Mouse (Mus musculus) mesoderm, embryonic 11.5 days (tissue): ENCODE results near the gene Mfsd4b1.
A peak's percentile ranks its signal among the peaks of the same experiment; 100 is the strongest.

Experiments used
- DNase-seq: peaks from one replicate; pipeline ENCODE4 v3.0.0-alpha.2; 2012; ENCODE audit warnings: low read depth, low spot score

The Mfsd4b1 gene

DNA sequence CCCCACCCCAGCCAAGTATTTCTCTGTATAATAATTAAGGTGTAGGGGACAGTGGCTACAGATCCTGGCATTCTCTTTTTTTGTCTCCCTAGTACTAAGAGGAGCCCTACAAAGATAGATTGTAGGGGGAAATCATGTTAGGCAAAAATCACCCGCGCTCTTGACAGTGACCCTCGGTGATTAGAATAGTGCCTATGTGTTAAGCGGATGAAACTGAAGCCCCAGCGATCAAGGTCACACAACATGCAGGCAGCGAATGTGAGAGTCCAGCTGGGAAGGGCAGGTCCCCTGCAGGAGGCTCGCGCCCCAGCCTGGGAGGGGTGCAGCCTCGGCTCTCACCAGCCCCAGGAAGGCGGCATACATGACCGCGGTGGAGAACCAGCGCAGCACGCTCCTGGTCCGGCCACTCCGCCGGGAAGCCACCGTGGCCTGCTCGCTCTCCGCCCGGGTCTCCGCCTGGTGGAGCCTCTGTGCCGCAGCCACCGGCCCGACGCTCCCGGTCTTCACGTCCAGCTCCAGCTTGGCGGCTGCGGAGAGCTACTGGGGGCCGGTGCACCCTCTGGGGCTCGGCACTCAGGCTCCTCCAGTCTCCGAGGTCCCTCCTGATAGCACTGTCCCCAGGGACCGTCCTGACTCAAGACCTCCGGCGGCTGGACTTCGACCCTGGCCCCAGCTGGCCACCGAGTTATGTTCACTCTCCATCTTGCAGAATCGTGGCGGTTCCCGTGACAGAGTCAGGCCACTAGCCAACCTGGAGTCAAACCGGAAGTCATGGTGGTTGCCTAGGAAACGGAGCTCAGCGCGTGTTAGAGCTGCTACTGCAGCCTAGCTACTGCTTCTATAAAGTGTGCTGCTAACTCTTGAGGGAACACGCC is at the start of gene Mfsd4b1:
TSS of gene Mfsd4b1 (minus strand) at position 715 of the 875 bp plus-strand sequence.
- peak; percentile 90 for DNase-seq

DNA sequence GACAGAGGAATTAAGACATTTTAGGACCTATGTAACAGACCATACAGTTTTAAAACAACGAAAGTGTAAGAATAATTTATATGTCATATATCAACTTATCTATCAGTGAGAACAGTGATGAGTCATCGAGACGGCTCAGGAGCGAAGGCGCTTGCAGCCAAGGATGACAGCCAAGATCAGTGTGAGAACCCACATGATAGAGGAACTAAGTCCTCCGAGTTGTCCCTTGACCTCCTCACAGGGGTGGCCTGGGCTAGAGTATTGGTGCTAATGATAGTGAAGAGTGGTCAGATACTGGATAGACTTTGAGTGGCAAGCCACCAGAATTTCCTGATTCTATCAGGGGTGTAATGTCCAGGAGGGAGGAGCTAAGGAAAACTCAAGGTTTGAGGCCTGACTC is 48.5 kb upstream of the Mfsd4b1 start:
- DNase-seq, result no peak

DNA sequence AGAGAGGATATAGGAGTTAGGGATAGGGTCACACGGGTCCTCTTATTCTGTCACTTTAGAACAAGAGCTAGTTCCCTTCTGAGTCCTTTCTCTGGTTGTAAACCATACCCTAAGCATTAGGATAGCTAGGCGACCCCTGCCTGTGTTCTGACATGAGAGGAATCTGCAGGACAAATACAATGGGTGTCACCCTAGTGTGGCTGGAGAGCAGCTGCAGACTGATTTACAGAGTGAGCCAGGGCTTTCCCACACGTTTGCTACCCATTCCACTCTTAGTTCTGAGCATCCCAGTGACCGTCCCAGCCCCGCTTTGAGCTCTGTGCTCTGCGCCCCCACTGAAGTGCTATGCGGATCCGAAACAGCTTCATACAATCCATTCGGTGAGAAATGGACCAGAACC is 45.6 kb upstream of the Mfsd4b1 start:
- no peak for DNase-seq

DNA sequence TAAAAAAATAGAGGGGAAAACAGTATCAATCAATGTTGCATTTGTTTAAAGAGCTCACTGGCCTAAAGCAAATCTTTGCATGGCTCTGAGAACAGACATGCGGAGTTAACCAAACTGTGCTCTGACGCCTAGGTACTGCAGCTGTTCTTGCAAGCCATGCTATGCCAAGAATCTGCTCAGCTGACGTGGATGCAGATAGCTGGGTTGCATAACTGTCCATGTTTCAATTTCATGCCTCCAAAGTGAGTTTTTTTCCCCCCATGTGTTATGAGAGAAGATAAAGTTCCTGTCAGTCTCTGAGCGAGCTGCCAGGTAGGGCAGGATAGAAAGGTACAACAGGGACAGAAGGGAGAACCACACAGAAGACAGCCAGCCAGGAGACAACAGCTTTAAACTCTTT is 44.2 kb upstream of the Mfsd4b1 start:
- DNase-seq, result peak; percentile 32

- no peak for DNase-seq
These were observed 43.5 kb upstream of the Mfsd4b1 start for GRCm38 (mm10) chr10:40068595-40068994.

DNA sequence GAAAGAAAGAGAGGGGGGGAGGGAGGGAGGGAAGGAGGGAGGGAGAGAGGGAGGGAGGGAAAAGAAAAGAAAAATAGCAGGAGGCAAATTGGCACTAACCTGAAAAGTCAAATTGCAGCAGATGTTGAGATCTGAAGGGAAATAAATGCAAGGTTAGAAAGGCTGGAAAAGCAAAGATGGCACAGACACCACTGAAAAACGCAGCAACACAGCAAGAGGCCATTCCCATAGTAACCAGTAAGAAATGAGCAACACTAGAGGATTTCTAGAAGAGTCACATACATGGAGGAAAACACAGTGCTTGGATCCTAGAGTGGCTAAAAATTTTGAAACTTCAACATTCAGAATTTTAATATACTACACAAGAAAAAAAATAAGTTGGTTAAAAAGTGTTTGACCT is 42.5 kb upstream of the Mfsd4b1 start:
- DNase-seq, result no peak

- DNase-seq, result no peak
These were observed 42.0 kb upstream of the Mfsd4b1 start for GRCm38 (mm10) chr10:40067071-40067470.

- DNase-seq, result no peak
These were observed 40.3 kb upstream of the Mfsd4b1 start for GRCm38 (mm10) chr10:40065357-40065756.

GRCm38 (mm10) chr10:40063291-40063890 is 38.3 kb upstream of the Mfsd4b1 start:
- no peak for DNase-seq

GRCm38 (mm10) chr10:40062812-40063211 is 37.7 kb upstream of the Mfsd4b1 start:
- no peak for DNase-seq

GRCm38 (mm10) chr10:40061926-40062325 is 36.9 kb upstream of the Mfsd4b1 start:
- DNase-seq, result no peak

DNA sequence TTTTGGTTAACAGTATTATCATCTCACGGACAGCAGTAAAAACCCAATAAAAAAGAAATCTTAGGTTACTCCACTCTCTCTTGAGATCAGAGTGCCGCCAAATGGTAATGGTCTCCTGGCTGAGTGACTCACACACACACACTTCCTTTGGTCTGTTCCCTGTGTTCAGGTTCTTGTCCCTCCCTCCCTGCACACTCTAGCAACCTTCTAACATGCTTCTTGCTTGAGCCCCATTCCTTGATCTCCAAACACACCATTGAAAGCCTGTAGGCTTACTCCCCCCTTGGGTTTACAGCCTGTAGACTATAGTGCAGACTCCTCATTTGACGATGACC is 33.7 kb upstream of the Mfsd4b1 start:
- DNase-seq, result no peak

DNA sequence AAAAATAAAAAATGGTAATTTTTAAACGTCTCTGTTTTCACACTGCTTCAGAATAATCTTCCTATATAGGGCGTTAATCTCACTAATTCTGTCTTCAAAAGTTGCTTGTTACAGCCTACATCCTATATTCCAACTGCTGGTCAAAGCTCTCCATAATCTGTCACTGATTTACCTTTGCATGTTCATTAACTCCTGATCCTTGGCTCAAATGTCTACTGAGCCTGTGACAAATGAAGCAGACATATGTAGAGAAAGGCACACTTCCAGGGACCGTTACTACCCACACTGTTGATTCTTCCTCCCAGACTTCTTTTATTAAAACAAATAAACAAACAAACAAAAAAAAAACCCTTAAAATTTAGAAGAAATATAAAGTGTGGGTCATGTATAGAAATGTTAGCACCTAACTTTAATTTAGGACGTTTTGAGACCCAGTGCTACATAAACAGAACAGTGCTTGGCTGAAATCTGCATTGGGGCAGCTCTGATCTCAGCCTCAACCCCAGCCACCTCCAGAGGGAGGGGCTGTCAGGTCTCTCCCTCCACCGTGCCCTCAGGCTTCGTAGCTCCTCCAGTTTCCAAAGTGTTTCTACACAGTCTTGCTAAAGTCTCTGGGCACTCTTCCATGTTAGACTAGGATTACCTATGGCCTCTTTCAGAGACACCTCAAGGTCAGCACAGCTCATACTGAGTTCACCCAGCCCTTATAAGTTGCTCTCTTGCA is 33.2 kb upstream of the Mfsd4b1 start:
- no peak for DNase-seq

- DNase-seq, result no peak
These were observed 32.5 kb upstream of the Mfsd4b1 start for GRCm38 (mm10) chr10:40057615-40058014.

- no peak for DNase-seq
These were observed 29.4 kb upstream of the Mfsd4b1 start for GRCm38 (mm10) chr10:40054455-40054854.

DNA sequence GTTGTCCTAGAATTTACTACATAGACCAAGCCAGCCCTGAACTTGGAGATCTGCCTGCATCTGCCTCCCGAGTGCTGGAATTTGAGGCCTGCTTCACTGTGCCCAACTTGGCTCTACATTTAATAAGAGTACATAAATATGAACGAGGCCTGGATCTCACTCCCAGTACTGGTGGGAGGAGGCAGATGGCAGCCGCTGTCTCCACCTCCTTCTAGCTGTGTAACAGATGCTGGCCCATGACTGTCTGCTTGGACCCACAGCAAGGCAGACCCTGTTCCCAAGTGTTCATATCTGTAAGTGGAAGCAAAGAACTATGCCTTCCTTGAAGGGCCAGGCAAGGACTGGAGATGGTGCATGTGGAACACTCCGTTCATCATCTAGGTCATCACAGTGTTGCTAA is 28.8 kb upstream of the Mfsd4b1 start:
- no peak for DNase-seq

DNA sequence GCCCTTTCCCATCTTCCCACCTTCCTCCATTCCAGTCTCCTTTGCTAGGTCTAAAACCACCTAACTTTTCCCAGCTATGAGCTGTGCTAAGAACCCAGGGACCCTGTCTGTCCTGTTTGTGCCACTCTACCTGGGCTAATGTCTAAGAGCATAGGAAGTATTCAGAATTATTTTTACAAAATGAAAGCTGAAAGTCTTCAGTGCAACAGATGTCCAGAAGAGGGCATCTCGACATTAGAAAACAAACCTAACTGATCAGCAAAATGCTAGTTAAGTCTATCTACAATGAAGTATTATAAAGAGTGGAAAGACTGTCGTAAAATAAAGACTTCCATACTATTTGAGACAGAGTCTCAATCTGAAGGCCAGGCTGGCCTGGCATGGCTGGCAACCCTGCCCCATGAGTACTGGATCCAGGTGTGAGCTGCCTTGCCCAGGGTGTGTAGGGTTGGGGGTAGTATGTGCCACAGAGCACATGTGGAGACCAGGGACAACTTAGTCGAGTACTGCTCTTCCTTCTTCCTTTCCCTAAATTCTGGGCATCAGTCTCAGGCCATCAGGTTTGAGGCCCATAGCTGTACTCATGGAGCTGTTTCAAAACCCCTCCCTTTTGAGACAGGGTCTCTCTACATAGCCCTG is 28.3 kb upstream of the Mfsd4b1 start:
- no peak for DNase-seq

GRCm38 (mm10) chr10:40051997-40052396 is 26.9 kb upstream of the Mfsd4b1 start:
- DNase-seq, result no peak

DNA sequence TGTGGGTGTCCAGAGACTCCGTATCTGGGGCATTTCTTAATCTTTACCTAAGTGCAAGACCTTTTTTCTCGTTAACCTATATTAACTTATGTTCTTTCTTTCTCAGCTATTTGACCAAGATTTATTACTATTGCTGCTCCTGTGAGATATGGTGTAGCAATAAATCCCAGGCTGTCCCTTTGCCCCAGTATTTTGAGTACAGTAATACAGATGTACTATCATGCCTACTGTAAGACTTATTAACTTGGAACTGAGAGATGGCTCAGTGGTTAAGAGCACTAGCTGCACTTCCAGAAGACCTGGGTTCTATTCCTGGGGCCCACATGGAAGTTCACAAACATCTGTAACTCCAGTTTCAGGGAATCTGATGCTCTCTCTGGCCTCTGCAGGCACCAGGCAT is 25.7 kb upstream of the Mfsd4b1 start:
- DNase-seq, result no peak

DNA sequence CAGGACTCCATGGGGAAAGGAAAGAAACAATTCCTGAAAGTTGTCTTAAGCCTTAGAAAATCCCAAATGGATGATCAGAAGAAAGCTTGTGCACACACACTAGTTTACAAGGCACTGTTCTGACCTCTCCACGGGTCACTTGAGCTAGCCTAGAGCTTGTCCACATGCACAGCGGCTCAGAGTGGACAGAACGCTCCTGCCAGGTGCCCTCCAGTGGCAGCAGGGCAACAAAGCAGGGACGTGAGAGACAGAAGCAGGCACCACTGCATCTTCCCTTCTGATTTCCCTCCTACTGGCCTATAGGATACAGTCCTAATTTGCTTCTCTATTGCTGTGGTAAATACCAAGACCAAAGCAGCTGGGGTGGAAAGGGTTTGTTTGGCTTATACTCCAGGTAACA is 16.3 kb upstream of the Mfsd4b1 start:
- DNase-seq, result peak; percentile 23

DNA sequence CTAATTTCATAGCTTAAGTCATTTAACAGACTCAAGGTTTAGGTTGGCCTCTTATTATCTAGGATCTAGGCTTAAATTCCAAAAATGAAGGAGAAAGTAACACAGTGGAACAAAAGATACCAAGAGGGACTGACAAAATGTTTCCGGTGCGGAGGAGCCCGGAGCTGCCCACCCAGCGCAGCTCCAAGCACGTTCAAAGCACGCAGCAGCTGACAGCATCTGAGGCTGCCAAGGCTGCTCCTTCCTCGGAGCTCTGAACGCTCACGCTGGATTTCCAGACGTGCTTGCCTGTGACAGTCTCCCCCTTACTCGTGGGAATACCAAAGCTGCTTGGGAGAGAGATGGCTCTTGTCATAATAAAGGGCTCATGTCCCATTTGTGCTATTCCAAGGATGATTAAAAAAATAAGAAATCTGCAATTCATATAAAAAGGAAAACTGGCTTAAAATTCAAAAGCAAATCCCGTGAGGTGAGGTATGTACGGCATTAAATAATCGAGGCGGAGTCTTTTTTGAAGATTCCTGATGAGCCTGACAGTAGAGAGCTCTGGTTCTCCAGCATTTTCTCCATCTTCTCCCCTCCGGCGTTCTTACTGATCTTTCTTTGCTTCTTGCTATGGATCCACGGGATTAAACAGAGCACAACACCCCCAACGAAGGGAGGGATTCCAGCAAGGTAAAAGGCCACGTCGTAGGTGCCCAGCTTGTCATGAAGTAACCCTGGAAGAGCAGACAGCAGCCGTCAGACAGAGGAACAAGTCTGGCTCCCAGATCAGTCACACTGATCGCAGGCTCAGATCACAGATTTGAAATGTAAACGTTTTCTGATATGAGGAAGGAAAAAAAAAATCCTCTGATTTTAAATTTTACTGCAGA is 11.9 kb upstream of the Mfsd4b1 start:
- DNase-seq, result no peak
